Mouse (Mus musculus): ENCODE data around the gene Fam178b.

Gene Fam178b

GRCm38 (mm10) chr1:36566425-36566824 is 116.6 kb downstream of the Fam178b start:
- CTCF ChIA-PET = interaction anchor here (0.7 kb wide), 1 partner anchor 17 kb away, joined by 6 read pairs; no protein-coding TSS in a partner anchor

- CTCF ChIA-PET = no interaction called here
Measured at GRCm38 (mm10) chr1:36564101-36564500, 118.9 kb downstream of the Fam178b start.

- CTCF ChIA-PET = no interaction called here
Measured at GRCm38 (mm10) chr1:36563632-36564031, 119.4 kb downstream of the Fam178b start.

- CTCF ChIA-PET = no interaction called here
Measured at GRCm38 (mm10) chr1:36563197-36563596, 119.8 kb downstream of the Fam178b start.

GRCm38 (mm10) chr1:36562388-36562787 is 120.6 kb downstream of the Fam178b start:
- CTCF ChIA-PET = no interaction called here

- CTCF ChIA-PET = no interaction called here
Measured at GRCm38 (mm10) chr1:36560903-36561302, 122.1 kb downstream of the Fam178b start.

- CTCF ChIA-PET = interaction anchor here (0.6 kb wide), 1 partner anchor 56 kb away, joined by 3 read pairs; no protein-coding TSS in a partner anchor
Measured at GRCm38 (mm10) chr1:36559888-36560287, 123.1 kb downstream of the Fam178b start.

GRCm38 (mm10) chr1:36559256-36559655 is 123.7 kb downstream of the Fam178b start:
- CTCF ChIA-PET = interaction anchor here (0.6 kb wide), 1 partner anchor 57 kb away, joined by 3 read pairs; no protein-coding TSS in a partner anchor

- CTCF ChIA-PET = interaction anchor here (0.5 to 1.5 kb wide), 3 partner anchors 11 to 110 kb away, joined by 4 to 8 read pairs (median 7); partner anchors contain the start of gene Ankrd39
Measured at GRCm38 (mm10) chr1:36558031-36558993, 124.7 kb downstream of the Fam178b start, which contains the start of gene Sema4c. Gene Sema4c (minus strand): TSS chr1:36558349.

GRCm38 (mm10) chr1:36557457-36558011 is 125.4 kb downstream of the Fam178b start:
- CTCF ChIA-PET = interaction anchor here (0.5 to 1.5 kb wide), 2 partner anchors 10 to 13 kb away, joined by 4 to 7 read pairs; partner anchors contain the start of gene Ankrd39

GRCm38 (mm10) chr1:36556553-36557456 is 126.2 kb downstream of the Fam178b start:
- CTCF ChIA-PET = interaction anchor here (0.6 to 1.5 kb wide), 2 partner anchors 9 to 1839 kb away, joined by 5 to 7 read pairs; partner anchors contain the start of gene Ankrd39

GRCm38 (mm10) chr1:36555798-36556395 is 127.1 kb downstream of the Fam178b start:
- CTCF ChIA-PET = interaction anchor here (0.6 kb wide), 2 partner anchors 125 to 1840 kb away, joined by 4 to 5 read pairs; no protein-coding TSS in a partner anchor

- CTCF ChIA-PET = interaction anchor here (0.6 kb wide), 1 partner anchor 127 kb away, joined by 4 read pairs; no protein-coding TSS in a partner anchor
Measured at GRCm38 (mm10) chr1:36554633-36555399, 128.2 kb downstream of the Fam178b start.

GRCm38 (mm10) chr1:36552506-36552905 is 130.5 kb downstream of the Fam178b start:
- CTCF ChIA-PET = no interaction called here

GRCm38 (mm10) chr1:36551904-36552303 is 131.1 kb downstream of the Fam178b start:
- CTCF ChIA-PET = no interaction called here

- CTCF ChIA-PET = interaction anchor here (0.6 kb wide), 1 partner anchor 17 kb away, joined by 6 read pairs; no protein-coding TSS in a partner anchor
Measured at GRCm38 (mm10) chr1:36550075-36550863, 132.7 kb downstream of the Fam178b start.

- CTCF ChIA-PET = interaction anchor here (0.6 kb wide), 1 partner anchor 17 kb away, joined by 6 read pairs; no protein-coding TSS in a partner anchor
Measured at GRCm38 (mm10) chr1:36549491-36549890, 133.5 kb downstream of the Fam178b start.

GRCm38 (mm10) chr1:36548771-36549170 is 134.2 kb downstream of the Fam178b start:
- CTCF ChIA-PET = no interaction called here

Measured in spleen, embryonic (tissue).